Mouse (Mus musculus): Measurements from ENCODE around the gene Dazl.

Dazl gene

GRCm38 (mm10) chr17:50293241-50293731 lies at the start of gene Dazl:
TSS of gene Dazl (minus strand) at chr17:50293636.
- in situ Hi-C loops (cut with MboI, MseI), result loop anchor here (10.0 kb wide), 1 partner anchor 212 kb away; the partner anchor contains the start of gene Plcl2

GRCm38 (mm10) chr17:50341850-50342544 lies 48.6 kb upstream of the Dazl start:
- in situ Hi-C loops (cut with MboI, MseI), result loop anchor here (5.0 kb wide), 1 partner anchor 305 kb away; no protein-coding TSS in a partner anchor

- in situ Hi-C loops (cut with MboI, MseI), result no loop called here
Measured at GRCm38 (mm10) chr17:50338901-50339300, 45.5 kb upstream of the Dazl start.

- in situ Hi-C loops (cut with MboI, MseI), result no loop called here
Measured at GRCm38 (mm10) chr17:50335776-50336175, 42.3 kb upstream of the Dazl start.

- in situ Hi-C loops (cut with MboI, MseI), result no loop called here
Measured at GRCm38 (mm10) chr17:50334694-50335093, 41.3 kb upstream of the Dazl start.

- in situ Hi-C loops (cut with MboI, MseI), result no loop called here
Measured at GRCm38 (mm10) chr17:50332012-50332300, 38.5 kb upstream of the Dazl start.

- in situ Hi-C loops (cut with MboI, MseI), result no loop called here
Measured at GRCm38 (mm10) chr17:50331171-50332011, 38.0 kb upstream of the Dazl start.

GRCm38 (mm10) chr17:50330245-50330644 lies 36.8 kb upstream of the Dazl start:
- in situ Hi-C loops (cut with MboI, MseI), result no loop called here

GRCm38 (mm10) chr17:50324658-50325057 lies 31.2 kb upstream of the Dazl start:
- in situ Hi-C loops (cut with MboI, MseI), result loop anchor here (25.0 kb wide), 1 partner anchor 1538 kb away; no protein-coding TSS in a partner anchor

GRCm38 (mm10) chr17:50318810-50319209 lies 25.4 kb upstream of the Dazl start:
- in situ Hi-C loops (cut with MboI, MseI), result loop anchor here (25.0 kb wide), 1 partner anchor 1543 kb away; no protein-coding TSS in a partner anchor

GRCm38 (mm10) chr17:50316216-50317150 lies 23.0 kb upstream of the Dazl start:
- in situ Hi-C loops (cut with MboI, MseI), result loop anchor here (25.0 kb wide), 1 partner anchor 1546 kb away; no protein-coding TSS in a partner anchor

- in situ Hi-C loops (cut with MboI, MseI), result loop anchor here (25.0 kb wide), 1 partner anchor 1552 kb away; no protein-coding TSS in a partner anchor
Measured at GRCm38 (mm10) chr17:50310148-50310802, 16.8 kb upstream of the Dazl start.

GRCm38 (mm10) chr17:50309512-50310072 lies 16.2 kb upstream of the Dazl start:
- in situ Hi-C loops (cut with MboI, MseI), result loop anchor here (10.0 to 25.0 kb wide), 2 partner anchors 485 to 1553 kb away; no protein-coding TSS in a partner anchor

GRCm38 (mm10) chr17:50308880-50309279 lies 15.4 kb upstream of the Dazl start:
- in situ Hi-C loops (cut with MboI, MseI), result loop anchor here (10.0 to 25.0 kb wide), 2 partner anchors 486 to 1553 kb away; no protein-coding TSS in a partner anchor

GRCm38 (mm10) chr17:50308059-50308647 lies 14.7 kb upstream of the Dazl start:
- in situ Hi-C loops (cut with MboI, MseI), result loop anchor here (10.0 to 25.0 kb wide), 2 partner anchors 487 to 1554 kb away; no protein-coding TSS in a partner anchor

GRCm38 (mm10) chr17:50302867-50303266 lies 9.4 kb upstream of the Dazl start:
- in situ Hi-C loops (cut with MboI, MseI), result loop anchor here (10.0 to 25.0 kb wide), 2 partner anchors 492 to 1559 kb away; no protein-coding TSS in a partner anchor

- in situ Hi-C loops (cut with MboI, MseI), result loop anchor here (10.0 to 25.0 kb wide), 2 partner anchors 494 to 1562 kb away; no protein-coding TSS in a partner anchor
Measured at GRCm38 (mm10) chr17:50300171-50300841, 6.9 kb upstream of the Dazl start.

GRCm38 (mm10) chr17:50298821-50299220 lies 5.4 kb upstream of the Dazl start:
- in situ Hi-C loops (cut with MboI, MseI), result loop anchor here (10.0 kb wide), 1 partner anchor 206 kb away; the partner anchor contains the start of gene Plcl2

- in situ Hi-C loops (cut with MboI, MseI), result loop anchor here (10.0 kb wide), 1 partner anchor 210 kb away; the partner anchor contains the start of gene Plcl2
Measured at GRCm38 (mm10) chr17:50294726-50295125, 1.3 kb upstream of the Dazl start.
